In the genomic region with DNA sequence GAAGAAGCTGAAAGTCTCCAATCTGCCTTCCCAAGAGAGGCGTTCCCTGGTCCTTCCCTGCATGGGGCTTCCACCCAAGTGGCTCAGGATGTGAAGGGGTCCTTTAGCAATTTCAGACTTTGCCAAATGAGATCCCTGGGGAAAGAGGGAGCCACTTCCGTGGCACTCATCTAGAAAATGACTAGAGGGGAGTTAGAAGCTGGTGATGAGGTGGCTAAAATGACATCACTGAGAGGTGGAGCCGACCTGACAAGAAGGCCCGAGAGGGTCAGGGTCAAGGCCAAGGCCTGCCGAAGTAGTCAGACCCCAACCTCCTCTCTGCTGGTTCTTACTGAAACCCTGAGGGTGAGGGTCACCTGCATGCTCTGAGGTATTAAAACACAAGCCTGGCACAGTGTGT, we compare ENCODE assay signal across 7 mouse cellular contexts. TPM values are rescaled to one million over a fixed set of nuclear protein-coding genes. Genes with fewer than 3 reads are reported as not detected.
DNase-seq lines count a peak whose midpoint lies in the region; ATAC-seq lines count a peak whose summit lies in the region.

No protein-coding gene starts in this region.

- H3K4me3 ChIP-seq in neural tube, embryonic 11.5 days (ENCODE audit: low read depth, low read length) = peak overlapping the region; percentile 82
- peak overlapping the region; percentile 68 for H3K4me3 ChIP-seq in forebrain, embryonic 13.5 days
- peak overlapping the region; percentile 84 for H3K4me3 ChIP-seq in limb, embryonic 15.5 days

- WGBS in neural tube, embryonic 11.5 days = 20% methylated on average over 5 of the region's 5 CpGs
- 8% methylated on average over 5 of the region's 5 CpGs for WGBS in forebrain, embryonic 13.5 days
- WGBS in limb, embryonic 15.5 days = 19% methylated on average over 5 of the region's 5 CpGs

- peak overlapping the region; percentile 87 for H3K4me2 ChIP-seq in neural tube, embryonic 11.5 days (ENCODE audit: low read depth)
- H3K4me2 ChIP-seq in forebrain, embryonic 13.5 days = peak overlapping the region; percentile 72
- peak overlapping the region; percentile 81 for H3K4me2 ChIP-seq in limb, embryonic 15.5 days

- peaks cover 22% of the 10 kb centered on the region for H3K4me1 ChIP-seq in neural tube, embryonic 11.5 days (ENCODE audit: control insufficient read depth, insufficient read depth, low read length)
- peaks cover 41% of the 10 kb centered on the region for H3K4me1 ChIP-seq in forebrain, embryonic 13.5 days
- H3K4me1 ChIP-seq in limb, embryonic 15.5 days = peaks cover 40% of the 10 kb centered on the region

- no peaks in the 10 kb centered on the region for H3K27me3 ChIP-seq in neural tube, embryonic 11.5 days (ENCODE audit: control insufficient read depth, insufficient read depth, low read length)
- no peaks in the 10 kb centered on the region for H3K27me3 ChIP-seq in forebrain, embryonic 13.5 days
- H3K27me3 ChIP-seq in limb, embryonic 15.5 days = no peaks in the 10 kb centered on the region

- no peak for DNase-seq in neural tube, embryonic 11.5 days (ENCODE audit: low spot score)
- no peak for DNase-seq in neural tube, embryonic 10.5 days (ENCODE audit: extremely low spot score, low spot score)
- no peak for DNase-seq in ovary, postnatal 10 days (ENCODE audit: low spot score)
- DNase-seq in kidney, postnatal 25 days = no peak

- no peaks in the 10 kb centered on the region; the same call in 1 of the 2 replicates for H3K36me3 ChIP-seq in neural tube, embryonic 11.5 days (ENCODE audit: control insufficient read depth, insufficient read depth, low read length)
- H3K36me3 ChIP-seq in forebrain, embryonic 13.5 days (ENCODE audit: poor library complexity, severe bottlenecking) = no peaks in the 10 kb centered on the region
- H3K36me3 ChIP-seq in limb, embryonic 15.5 days = no peaks in the 10 kb centered on the region

- no peaks in the 10 kb centered on the region for H3K9me3 ChIP-seq in neural tube, embryonic 11.5 days (ENCODE audit: control insufficient read depth, low read length)
- 0 out of 2 replicates have a peak, but pooled peaks cover 3% of the 10 kb centered on the region for H3K9me3 ChIP-seq in forebrain, embryonic 13.5 days (replicated peaks)
- no peaks in the 10 kb centered on the region for H3K9me3 ChIP-seq in limb, embryonic 15.5 days

- no peak overlapping the region for H3K27ac ChIP-seq in neural tube, embryonic 11.5 days (ENCODE audit: low read depth, low read length)
- peak overlapping the region; percentile 81; the same call in 1 of the 2 replicates for H3K27ac ChIP-seq in forebrain, embryonic 13.5 days
- H3K27ac ChIP-seq in limb, embryonic 15.5 days = peak overlapping the region; percentile 88; the same call in 1 of the 2 replicates

- ATAC-seq in neural tube, embryonic 11.5 days (ENCODE audit: insufficient read depth, low FRiP score, low TSS enrichment) = no peak
- no peak for ATAC-seq in forebrain, embryonic 13.5 days
- ATAC-seq in limb, embryonic 15.5 days (ENCODE audit: insufficient number of reproducible peaks, low FRiP score, low TSS enrichment, low read depth) = no peak
- ATAC-seq in erythroid progenitor cell, adult 5-6 weeks (replicated peaks; ENCODE audit: low FRiP score, poor library complexity, severe bottlenecking) = no peak

- H3K9ac ChIP-seq in neural tube, embryonic 11.5 days (ENCODE audit: low read length) = peak overlapping the region; percentile 96
- H3K9ac ChIP-seq in forebrain, embryonic 13.5 days = peak overlapping the region; percentile 93
- H3K9ac ChIP-seq in limb, embryonic 15.5 days = 0 out of 2 replicates have a peak overlapping the region, but pooled peaks have one; percentile 1

RNA-seq across cellular contexts. Expression of a gene that starts 1.2 kb away (rescaled TPM):
- polyA plus RNA-seq in neural tube, embryonic 11.5 days (2014; fragmentation: Nextera tagmentation; extraction: Ambion mirVana) = 18.1 and 18.5 TPM in 2 replicates
- polyA plus RNA-seq in forebrain, embryonic 13.5 days (2015; fragmentation: Nextera tagmentation; extraction: Ambion mirVana) = 20.7 and 20.9 TPM in 2 replicates
- polyA plus RNA-seq in limb, embryonic 15.5 days (2015; fragmentation: Nextera tagmentation; extraction: Ambion mirVana) = 9.2 and 10.8 TPM in 2 replicates
- total RNA-seq in erythroid progenitor cell, adult 5-6 weeks (2015; ENCODE audit: low replicate concordance) = not detected in 2 replicates
- not detected in 2 replicates for total RNA-seq in erythroid progenitor cell, adult 5-6 weeks (2017; ENCODE audit: low replicate concordance)

RNA-seq across cellular contexts. Expression of a gene that starts 15.3 kb away (rescaled TPM):
- 13.1 and 16.1 TPM in 2 replicates for polyA plus RNA-seq in neural tube, embryonic 11.5 days (2014; fragmentation: Nextera tagmentation; extraction: Ambion mirVana)
- polyA plus RNA-seq in forebrain, embryonic 13.5 days (2015; fragmentation: Nextera tagmentation; extraction: Ambion mirVana) = 32.9 and 36.4 TPM in 2 replicates
- 3.8 and 3.9 TPM in 2 replicates for polyA plus RNA-seq in limb, embryonic 15.5 days (2015; fragmentation: Nextera tagmentation; extraction: Ambion mirVana)
- not detected in 2 replicates for total RNA-seq in erythroid progenitor cell, adult 5-6 weeks (2015; ENCODE audit: low replicate concordance)
- total RNA-seq in erythroid progenitor cell, adult 5-6 weeks (2017; ENCODE audit: low replicate concordance) = not detected in 2 replicates

RNA-seq across cellular contexts. Expression of a gene that starts 20.7 kb away (rescaled TPM):
- polyA plus RNA-seq in neural tube, embryonic 11.5 days (2014; fragmentation: Nextera tagmentation; extraction: Ambion mirVana) = 221 and 230 TPM in 2 replicates
- 246 and 248 TPM in 2 replicates for polyA plus RNA-seq in forebrain, embryonic 13.5 days (2015; fragmentation: Nextera tagmentation; extraction: Ambion mirVana)
- 141 and 142 TPM in 2 replicates for polyA plus RNA-seq in limb, embryonic 15.5 days (2015; fragmentation: Nextera tagmentation; extraction: Ambion mirVana)
- 12.6 and 24.1 TPM in 2 replicates for total RNA-seq in erythroid progenitor cell, adult 5-6 weeks (2015; ENCODE audit: low replicate concordance)
- 16.6 and 30.3 TPM in 2 replicates for total RNA-seq in erythroid progenitor cell, adult 5-6 weeks (2017; ENCODE audit: low replicate concordance)

RNA-seq across cellular contexts. Expression of a gene that starts 36.9 kb away (rescaled TPM):
- polyA plus RNA-seq in neural tube, embryonic 11.5 days (2014; fragmentation: Nextera tagmentation; extraction: Ambion mirVana) = 866 and 868 TPM in 2 replicates
- polyA plus RNA-seq in forebrain, embryonic 13.5 days (2015; fragmentation: Nextera tagmentation; extraction: Ambion mirVana) = 916 and 1,000 TPM in 2 replicates
- 766 and 816 TPM in 2 replicates for polyA plus RNA-seq in limb, embryonic 15.5 days (2015; fragmentation: Nextera tagmentation; extraction: Ambion mirVana)
- total RNA-seq in erythroid progenitor cell, adult 5-6 weeks (2015; ENCODE audit: low replicate concordance) = 520 and 620 TPM in 2 replicates
- total RNA-seq in erythroid progenitor cell, adult 5-6 weeks (2017; ENCODE audit: low replicate concordance) = 410 and 415 TPM in 2 replicates

RNA-seq across cellular contexts. Expression of a gene that starts 37.0 kb away (rescaled TPM):
- polyA plus RNA-seq in neural tube, embryonic 11.5 days (2014; fragmentation: Nextera tagmentation; extraction: Ambion mirVana) = 22.0 and 25.7 TPM in 2 replicates
- 7.0 and 9.9 TPM in 2 replicates for polyA plus RNA-seq in forebrain, embryonic 13.5 days (2015; fragmentation: Nextera tagmentation; extraction: Ambion mirVana)
- 9.9 and 15.1 TPM in 2 replicates for polyA plus RNA-seq in limb, embryonic 15.5 days (2015; fragmentation: Nextera tagmentation; extraction: Ambion mirVana)
- 4.2 and 14.1 TPM in 2 replicates for total RNA-seq in erythroid progenitor cell, adult 5-6 weeks (2015; ENCODE audit: low replicate concordance)
- total RNA-seq in erythroid progenitor cell, adult 5-6 weeks (2017; ENCODE audit: low replicate concordance) = 8.3 and 16.9 TPM in 2 replicates

Comparison
In these comparisons a context has a peak if more than half of its experiments do, and no peak if none do; other contexts are left out.
1. H3K9ac ChIP-seq: peak in every context shown above with its lines; median percentile 96 in neural tube, embryonic 11.5 days; 93 in forebrain, embryonic 13.5 days; 1 in limb, embryonic 15.5 days.